Mouse (Mus musculus): Measurements from ENCODE around the gene Rtca. TPM values are rescaled to one million over a fixed set of nuclear protein-coding genes. Genes with fewer than 3 reads are reported as not detected.

The Rtca gene
- polyA plus RNA-seq, 1 experiment: 51.0 TPM

DNA sequence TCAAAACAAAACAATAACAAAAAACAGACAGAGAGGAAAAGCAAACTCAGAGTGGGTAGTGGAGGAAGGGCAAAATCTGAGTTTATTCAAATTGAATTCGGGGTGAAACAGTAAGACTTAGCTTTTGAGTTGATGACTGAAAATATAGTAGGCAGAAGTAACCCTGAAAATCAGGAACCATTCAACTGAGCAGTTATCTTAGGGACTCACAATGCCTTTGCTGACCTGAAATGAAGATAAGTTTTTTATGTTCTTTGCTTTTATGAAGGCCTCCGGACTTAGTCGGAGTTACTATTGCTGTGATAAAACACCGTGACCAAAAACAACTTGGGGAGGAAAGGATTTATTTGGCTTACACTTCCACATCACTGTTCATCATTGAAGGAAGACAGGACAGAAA, 47.0 kb downstream of the Rtca start:
- Histone ChIP-seq H3K27me3 (ENCODE audit: control insufficient read depth, insufficient read depth, insufficient read length) (no peaks in the 10 kb centered on the region), H3ac (ENCODE audit: control insufficient read depth, insufficient read length) (no peak overlapping the region), H3K4me2 (ENCODE audit: low read depth) (no peak overlapping the region), H3K36me3 (ENCODE audit: control insufficient read depth, insufficient read depth) (no peaks in the 10 kb centered on the region), H3K4me3 (no peak overlapping the region), H3K79me2 (ENCODE audit: control insufficient read depth, insufficient read depth) (no peaks in the 10 kb centered on the region)
- TF ChIP-seq SRF (IDR thresholded peaks at IDR 0.05; ENCODE audit: control insufficient read depth, insufficient read length, low read depth): no peak

DNA sequence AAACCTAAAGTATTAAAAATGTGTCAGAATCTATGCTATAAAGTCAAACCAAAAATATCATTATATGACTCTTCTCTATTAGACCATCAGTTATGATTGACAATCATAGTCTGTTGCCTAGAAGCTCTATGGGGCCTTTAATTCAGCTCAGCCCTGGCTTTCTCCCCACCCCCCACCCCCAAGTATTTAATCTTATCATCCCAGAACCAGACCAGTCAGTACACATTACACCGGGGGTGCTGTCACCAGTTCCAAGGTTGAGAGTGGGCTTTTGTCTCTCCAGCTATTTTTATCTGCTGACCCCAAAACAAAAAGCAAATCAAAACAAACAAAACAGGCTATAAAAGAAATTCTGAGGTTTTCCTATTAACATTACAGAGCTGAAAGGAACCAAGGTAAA, 53.5 kb downstream of the Rtca start:
- H3K79me2 ChIP-seq (ENCODE audit: control insufficient read depth, insufficient read depth): no peaks in the 10 kb centered on the region
- TF ChIP-seq MAX (IDR thresholded peaks at IDR 0.05; ENCODE audit: low read depth): no peak
- no peak for TF ChIP-seq TCF12 (IDR thresholded peaks at IDR 0.05; ENCODE audit: insufficient read depth, poor library complexity, severe bottlenecking)
- TF ChIP-seq MYOD1 (IDR thresholded peaks at IDR 0.05; ENCODE audit: control insufficient read depth in 1 of 3, insufficient read length in 2 of 3, low read depth in 2 of 3): no peak
- no peak for TF ChIP-seq USF1 (IDR thresholded peaks at IDR 0.05; ENCODE audit: low read depth)
- H3K36me3 ChIP-seq (ENCODE audit: control insufficient read depth, insufficient read depth): no peaks in the 10 kb centered on the region
- H3K27me3 ChIP-seq (ENCODE audit: control insufficient read depth, insufficient read depth, insufficient read length): no peaks in the 10 kb centered on the region
- no peak overlapping the region for H3K4me3 ChIP-seq
- H3K4me2 ChIP-seq (ENCODE audit: low read depth): no peak overlapping the region
- no peak overlapping the region for H3ac ChIP-seq (ENCODE audit: control insufficient read depth, insufficient read length)

DNA sequence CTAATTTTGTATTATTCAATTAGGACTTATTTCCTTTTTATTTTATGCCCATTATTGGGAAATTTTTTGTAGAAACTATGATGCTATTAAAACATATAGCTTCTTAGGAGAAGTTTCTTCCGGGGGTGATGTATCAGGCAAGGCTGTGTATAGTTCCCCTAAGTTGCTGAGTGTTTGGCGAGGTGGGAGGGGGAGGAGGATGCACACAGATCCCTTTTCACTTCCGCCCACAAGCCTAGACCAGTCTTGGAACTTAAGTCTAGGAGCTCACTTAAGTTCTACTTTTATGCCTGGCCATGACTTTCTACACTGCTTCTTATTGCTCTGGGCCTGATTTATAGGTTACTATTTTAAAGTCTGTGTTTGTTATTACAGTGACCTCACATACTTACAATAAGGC, 57.3 kb downstream of the Rtca start:
- no peak for TF ChIP-seq CEBPB (IDR thresholded peaks at IDR 0.05; ENCODE audit: insufficient read depth, poor library complexity, severe bottlenecking)
- no peak for TF ChIP-seq MYOG (IDR thresholded peaks at IDR 0.05; ENCODE audit: control insufficient read depth in 1 of 3, insufficient read depth in 1 of 3, insufficient read length in 2 of 3, low read depth in 2 of 3)
- no peak for TF ChIP-seq POLR2AphosphoS2 (IDR thresholded peaks at IDR 0.05; ENCODE audit: insufficient read length, low read depth)
- TF ChIP-seq TCF3 (IDR thresholded peaks at IDR 0.05; ENCODE audit: insufficient read length, low read depth): no peak
- TF ChIP-seq TCF12 (IDR thresholded peaks at IDR 0.05; ENCODE audit: insufficient read depth, poor library complexity, severe bottlenecking): no peak
- TF ChIP-seq SRF (IDR thresholded peaks at IDR 0.05; ENCODE audit: control insufficient read depth, insufficient read length, low read depth): no peak
- TF ChIP-seq MYOD1 (IDR thresholded peaks at IDR 0.05; ENCODE audit: control insufficient read depth in 1 of 3, insufficient read length in 2 of 3, low read depth in 2 of 3): no peak
- Histone ChIP-seq H3K27me3 (ENCODE audit: control insufficient read depth, insufficient read depth, insufficient read length) (peaks cover 4% of the 10 kb centered on the region), H3K36me3 (ENCODE audit: control insufficient read depth, insufficient read depth) (no peaks in the 10 kb centered on the region), H3K79me2 (ENCODE audit: control insufficient read depth, insufficient read depth) (no peaks in the 10 kb centered on the region), H3K4me2 (ENCODE audit: low read depth) (no peak overlapping the region), H3ac (ENCODE audit: control insufficient read depth, insufficient read length) (no peak overlapping the region), H3K4me3 (no peak overlapping the region)

DNA sequence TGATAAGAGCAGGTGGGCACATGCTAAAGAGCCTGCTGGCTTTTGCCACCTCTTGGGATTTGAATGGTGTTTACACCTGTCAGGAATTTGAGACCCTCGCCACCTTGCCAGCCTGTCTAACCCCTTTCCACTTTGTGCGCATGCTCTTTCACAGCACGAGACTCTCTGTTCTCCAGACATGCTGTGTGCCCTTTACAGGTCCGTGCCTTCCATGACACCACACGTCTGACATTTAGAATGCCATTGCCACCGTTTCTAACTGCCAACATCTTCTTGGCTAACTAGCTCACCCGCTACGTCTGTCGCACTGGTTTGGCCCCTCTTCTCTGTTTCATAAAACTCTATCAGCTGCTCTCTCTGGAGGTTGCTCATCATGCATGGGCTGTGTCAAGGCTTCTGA, 63.7 kb downstream of the Rtca start:
- Histone ChIP-seq H3K36me3 (ENCODE audit: control insufficient read depth, insufficient read depth) (no peaks in the 10 kb centered on the region), H3K79me2 (ENCODE audit: control insufficient read depth, insufficient read depth) (no peaks in the 10 kb centered on the region), H3ac (ENCODE audit: control insufficient read depth, insufficient read length) (no peak overlapping the region), H3K27me3 (ENCODE audit: control insufficient read depth, insufficient read depth, insufficient read length) (peaks cover 18% of the 10 kb centered on the region), H3K4me3 (no peak overlapping the region), H3K4me2 (ENCODE audit: low read depth) (no peak overlapping the region)
- TF ChIP-seq MAX (IDR thresholded peaks at IDR 0.05; ENCODE audit: low read depth) (no peak), SRF (IDR thresholded peaks at IDR 0.05; ENCODE audit: control insufficient read depth, insufficient read length, low read depth) (no peak), POLR2A (IDR thresholded peaks at IDR 0.05; ENCODE audit: insufficient read length, low read depth) (no peak), USF1 (IDR thresholded peaks at IDR 0.05; ENCODE audit: low read depth) (no peak), E2F4 (IDR thresholded peaks at IDR 0.05; ENCODE audit: insufficient read depth) (no peak), TCF12 (IDR thresholded peaks at IDR 0.05; ENCODE audit: insufficient read depth, poor library complexity, severe bottlenecking) (no peak), REST (IDR thresholded peaks at IDR 0.05; ENCODE audit: insufficient read depth, insufficient read length) (no peak), MYOD1 (IDR thresholded peaks at IDR 0.05; ENCODE audit: control insufficient read depth in 1 of 3, insufficient read length in 2 of 3, low read depth in 2 of 3) (no peak), CEBPB (IDR thresholded peaks at IDR 0.05; ENCODE audit: insufficient read depth, poor library complexity, severe bottlenecking) (no peak)

DNA sequence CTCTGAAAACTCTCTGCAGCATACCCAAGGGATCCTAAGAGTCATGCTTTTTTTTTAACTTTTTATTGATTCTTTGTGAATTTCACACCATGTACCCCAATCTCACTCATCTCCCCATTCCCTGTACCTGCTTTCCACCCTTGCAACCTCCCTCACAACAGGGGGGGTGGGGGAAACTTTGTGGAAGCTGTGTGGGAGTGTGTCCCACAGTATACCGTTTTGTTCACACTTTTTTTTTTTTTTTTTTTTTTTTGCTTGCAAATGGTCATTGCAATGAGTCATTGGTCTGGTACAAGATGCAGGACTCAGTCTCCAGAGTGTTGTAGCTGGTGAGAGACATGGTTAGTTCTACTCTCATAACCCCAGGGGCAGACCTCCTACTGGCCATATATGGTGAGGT, 65.2 kb downstream of the Rtca start:
- no peak overlapping the region for H3K4me3 ChIP-seq
- no peaks in the 10 kb centered on the region for H3K79me2 ChIP-seq (ENCODE audit: control insufficient read depth, insufficient read depth)
- no peaks in the 10 kb centered on the region for H3K36me3 ChIP-seq (ENCODE audit: control insufficient read depth, insufficient read depth)
- H3ac ChIP-seq (ENCODE audit: control insufficient read depth, insufficient read length): no peak overlapping the region
- no peak overlapping the region for H3K4me2 ChIP-seq (ENCODE audit: low read depth)
- peaks cover 14% of the 10 kb centered on the region for H3K27me3 ChIP-seq (ENCODE audit: control insufficient read depth, insufficient read depth, insufficient read length)
- TF ChIP-seq MYOG (IDR thresholded peaks at IDR 0.05; ENCODE audit: control insufficient read depth in 1 of 3, insufficient read depth in 1 of 3, insufficient read length in 2 of 3, low read depth in 2 of 3): no peak

DNA sequence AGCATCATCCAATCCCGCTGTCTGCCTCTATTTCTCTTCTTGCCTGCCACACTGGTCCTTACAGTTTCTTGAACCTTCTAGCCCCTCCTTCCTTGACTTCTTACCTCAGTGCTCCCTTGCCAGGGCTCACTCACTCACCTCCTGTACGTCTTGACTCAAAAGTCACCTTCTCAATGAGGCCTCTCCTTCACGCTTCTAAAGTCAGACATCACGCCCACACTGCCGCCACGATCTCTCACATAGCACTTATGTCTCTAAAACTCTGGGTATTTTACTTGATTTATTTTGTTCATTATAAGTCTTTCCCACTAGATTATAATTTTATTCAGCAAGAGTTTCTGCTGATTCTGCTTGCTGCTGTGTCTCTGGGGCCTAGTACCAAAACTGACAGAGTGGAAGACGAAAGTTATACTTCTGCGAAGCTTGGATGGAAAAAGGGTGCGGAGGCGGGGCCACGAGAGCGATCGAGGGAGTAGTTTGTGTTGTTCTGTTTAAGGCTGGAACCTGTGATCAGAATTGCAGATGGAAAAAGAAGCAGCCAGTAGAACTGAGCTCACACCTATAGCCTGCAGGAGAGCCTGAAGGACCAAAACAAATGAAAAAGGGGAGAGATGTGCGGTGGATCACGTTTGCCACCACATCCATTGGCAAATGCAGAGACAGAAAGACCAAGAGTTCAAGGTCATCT, 66.3 kb downstream of the Rtca start:
- no peaks in the 10 kb centered on the region for H3K79me2 ChIP-seq (ENCODE audit: control insufficient read depth, insufficient read depth)
- no peak overlapping the region for H3K4me2 ChIP-seq (ENCODE audit: low read depth)
- TF ChIP-seq TCF3 (IDR thresholded peaks at IDR 0.05; ENCODE audit: insufficient read length, low read depth): no peak
- TF ChIP-seq E2F4 (IDR thresholded peaks at IDR 0.05; ENCODE audit: insufficient read depth): no peak
- no peak overlapping the region for H3K4me3 ChIP-seq
- H3K36me3 ChIP-seq (ENCODE audit: control insufficient read depth, insufficient read depth): no peaks in the 10 kb centered on the region
- H3ac ChIP-seq (ENCODE audit: control insufficient read depth, insufficient read length): no peak overlapping the region
- peaks cover 14% of the 10 kb centered on the region for H3K27me3 ChIP-seq (ENCODE audit: control insufficient read depth, insufficient read depth, insufficient read length)
